Mouse (Mus musculus): Measurements from ENCODE around the gene Slc22a29. TPM values are rescaled to one million over a fixed set of nuclear protein-coding genes. Genes with fewer than 3 reads are reported as not detected.
A peak's percentile ranks its signal among the peaks of the same experiment; 100 is the strongest.
"Not testable (repeated sequence)": the region's sequence is repeated elsewhere in the genome, so short reads cannot be mapped to it uniquely, and the experiment has no call there.

The Slc22a29 gene
- polyA plus RNA-seq (2011; ENCODE audit: insufficient read length, low read depth, missing spikeins): not detected in 2 replicates

DNA sequence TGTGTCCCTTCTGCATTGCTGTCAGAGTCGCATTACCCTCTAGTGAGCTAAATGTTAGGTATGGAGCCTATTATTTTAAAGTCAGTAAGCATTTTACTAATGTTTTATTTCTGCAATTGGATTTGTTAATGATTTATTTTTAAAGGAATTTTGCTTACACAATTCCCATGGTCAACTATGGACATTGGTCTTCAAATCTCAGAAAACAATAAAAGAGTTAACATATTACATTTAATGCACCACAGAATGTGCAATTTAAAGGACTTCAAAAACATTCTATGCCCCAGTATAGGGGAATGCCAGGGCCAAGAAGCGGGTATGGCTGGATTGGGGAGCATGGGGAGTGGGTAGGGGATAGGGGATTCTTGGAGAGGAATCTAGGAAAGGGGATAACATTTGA lies at the start of gene Slc22a29:
Gene Slc22a29 (minus strand): TSS at position 101 of the 400 bp plus-strand sequence.
- TF ChIP-seq POLR2A (IDR thresholded peaks at IDR 0.05; ENCODE audit: low read depth, low read length) (no peak), CTCF (IDR thresholded peaks at IDR 0.05; ENCODE audit: borderline replicate concordance, insufficient read depth, low read length) (no peak)
- H3K4me1 ChIP-seq (ENCODE audit: control insufficient read depth, insufficient read depth, low read length): no peaks in the 10 kb centered on the region
- no peak within 1 kb of the TSS for H3K4me3 ChIP-seq (ENCODE audit: insufficient read depth, low read length)

DNA sequence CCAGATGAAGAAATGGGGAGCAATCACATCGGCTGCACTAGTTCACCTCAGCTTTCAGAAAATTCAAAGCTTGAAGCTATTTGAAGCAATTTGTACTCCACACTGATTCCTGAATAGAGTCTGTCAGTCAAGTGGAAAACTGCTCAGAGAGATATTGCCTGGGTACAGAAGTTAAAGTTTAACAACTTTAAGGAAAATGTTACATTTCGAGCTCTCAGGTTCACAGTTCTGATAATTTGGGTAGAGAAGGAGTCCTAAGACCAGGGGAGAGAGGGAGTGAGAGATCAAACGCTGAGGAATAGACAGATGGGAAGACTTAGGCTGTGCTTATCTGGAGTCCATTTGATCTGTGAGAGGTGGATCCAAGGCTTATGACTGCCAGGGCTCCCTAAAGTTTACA lies 46.6 kb upstream of the Slc22a29 start:
- TF ChIP-seq CTCF (IDR thresholded peaks at IDR 0.05; ENCODE audit: borderline replicate concordance, insufficient read depth, low read length) (no peak), POLR2A (IDR thresholded peaks at IDR 0.05; ENCODE audit: low read depth, low read length) (no peak)
- H3K4me1 ChIP-seq (ENCODE audit: control insufficient read depth, insufficient read depth, low read length): no peaks in the 10 kb centered on the region
- H3K4me3 ChIP-seq (ENCODE audit: insufficient read depth, low read length): no peak overlapping the region
- H3K27ac ChIP-seq (ENCODE audit: insufficient read depth, low read length): no peak overlapping the region

More for the DNA sequence above, at the start of gene Slc22a29:
- no peak within 1 kb of the TSS for H3K27ac ChIP-seq (ENCODE audit: insufficient read depth, low read length)

DNA sequence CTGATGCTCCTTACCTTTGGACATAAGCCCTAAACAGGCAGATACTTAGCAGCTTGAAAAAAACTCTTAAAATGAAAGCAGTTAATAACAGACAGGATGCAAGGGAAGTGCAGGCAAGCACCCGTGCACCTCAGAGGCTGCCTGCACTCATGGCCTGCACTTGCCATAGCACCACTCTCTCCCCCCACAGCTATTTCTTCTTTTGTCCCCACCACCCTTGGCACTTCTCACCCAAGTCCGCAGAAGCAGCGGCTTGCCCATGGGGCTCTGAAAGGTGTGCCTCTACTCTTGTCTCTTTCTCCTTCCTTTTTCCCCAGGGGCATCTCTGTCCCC lies 34.0 kb upstream of the Slc22a29 start:
- TF ChIP-seq CTCF (IDR thresholded peaks at IDR 0.05; ENCODE audit: borderline replicate concordance, insufficient read depth, low read length) (no peak), POLR2A (IDR thresholded peaks at IDR 0.05; ENCODE audit: low read depth, low read length) (no peak)
- Histone ChIP-seq H3K4me3 (ENCODE audit: insufficient read depth, low read length) (peak overlapping the region; percentile 50), H3K27ac (ENCODE audit: insufficient read depth, low read length) (no peak overlapping the region)

DNA sequence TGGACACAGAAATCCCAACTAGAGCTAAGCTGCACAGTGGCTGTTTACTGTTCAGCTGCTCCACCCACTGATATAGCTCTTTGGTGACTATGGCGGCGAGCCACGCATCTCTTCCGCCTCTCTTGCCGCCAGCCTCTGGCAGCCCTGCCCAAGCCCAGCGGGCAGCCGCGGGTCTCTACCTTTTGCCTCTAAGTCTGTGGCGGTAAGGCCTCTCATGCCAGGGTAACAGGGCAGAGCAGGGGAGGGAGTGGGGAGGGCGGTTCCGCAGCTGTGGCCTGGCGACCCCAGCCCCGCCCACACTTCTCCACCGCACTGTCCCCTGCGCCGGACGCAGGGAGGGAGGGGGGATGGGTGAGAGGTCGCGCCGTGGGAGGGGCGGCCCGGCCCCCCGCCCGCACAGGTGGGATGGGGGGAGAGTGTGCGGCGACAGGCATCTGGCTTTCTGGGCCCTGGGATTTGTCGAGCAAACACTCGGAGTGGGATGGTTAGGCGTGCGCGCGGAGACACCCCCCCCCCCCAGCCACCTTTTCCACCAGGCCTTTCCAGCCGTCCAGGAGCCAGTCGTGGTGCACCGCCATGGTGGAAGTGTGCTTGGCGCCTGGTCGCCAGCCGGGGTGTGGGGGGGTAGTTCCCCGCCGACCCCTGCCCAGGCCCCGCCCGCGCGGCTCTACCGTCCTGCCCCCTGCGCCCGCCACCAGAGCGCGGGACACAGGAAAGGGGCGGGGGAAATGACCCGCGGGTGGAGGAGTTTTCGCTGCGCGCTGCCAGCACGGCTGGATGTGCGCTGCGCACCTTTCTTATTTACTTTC lies 33.4 kb upstream of the Slc22a29 start:
- Histone ChIP-seq H3K4me1 (ENCODE audit: control insufficient read depth, insufficient read depth, low read length) (no peaks in the 10 kb centered on the region), H3K4me3 (ENCODE audit: insufficient read depth, low read length) (peak overlapping the region; percentile 50), H3K27ac (ENCODE audit: insufficient read depth, low read length) (no peak overlapping the region)
- no peak for TF ChIP-seq CTCF (IDR thresholded peaks at IDR 0.05; ENCODE audit: borderline replicate concordance, insufficient read depth, low read length)
- no peak for TF ChIP-seq POLR2A (IDR thresholded peaks at IDR 0.05; ENCODE audit: low read depth, low read length)

More for the DNA sequence above, 34.0 kb upstream of the Slc22a29 start:
- H3K4me1 ChIP-seq (ENCODE audit: control insufficient read depth, insufficient read depth, low read length): no peaks in the 10 kb centered on the region

DNA sequence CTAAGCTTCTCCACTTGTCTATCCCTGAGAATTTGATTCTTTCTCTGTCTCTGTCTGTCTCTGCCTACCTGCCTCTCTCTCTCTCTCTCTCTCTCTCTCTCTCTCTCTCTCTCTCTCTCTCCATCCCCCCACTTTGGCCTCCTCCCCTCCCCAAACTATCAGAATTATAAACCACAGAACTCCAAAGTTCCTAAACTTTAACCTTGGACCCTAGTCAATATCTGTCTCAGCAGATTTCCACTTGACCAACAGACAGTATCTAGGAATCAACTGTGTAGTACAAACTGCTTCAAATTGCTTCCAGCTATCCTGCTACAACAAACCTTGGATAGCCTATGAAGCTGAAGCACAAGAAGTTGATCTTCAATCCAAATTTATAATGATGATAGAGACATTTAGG lies 10.2 kb upstream of the Slc22a29 start:
- Histone ChIP-seq H3K4me1 (ENCODE audit: control insufficient read depth, insufficient read depth, low read length) (no peaks in the 10 kb centered on the region), H3K27ac (ENCODE audit: insufficient read depth, low read length) (no peak overlapping the region), H3K4me3 (ENCODE audit: insufficient read depth, low read length) (no peak overlapping the region)
- TF ChIP-seq CTCF (IDR thresholded peaks at IDR 0.05; ENCODE audit: borderline replicate concordance, insufficient read depth, low read length) (no peak), POLR2A (IDR thresholded peaks at IDR 0.05; ENCODE audit: low read depth, low read length) (no peak)

DNA sequence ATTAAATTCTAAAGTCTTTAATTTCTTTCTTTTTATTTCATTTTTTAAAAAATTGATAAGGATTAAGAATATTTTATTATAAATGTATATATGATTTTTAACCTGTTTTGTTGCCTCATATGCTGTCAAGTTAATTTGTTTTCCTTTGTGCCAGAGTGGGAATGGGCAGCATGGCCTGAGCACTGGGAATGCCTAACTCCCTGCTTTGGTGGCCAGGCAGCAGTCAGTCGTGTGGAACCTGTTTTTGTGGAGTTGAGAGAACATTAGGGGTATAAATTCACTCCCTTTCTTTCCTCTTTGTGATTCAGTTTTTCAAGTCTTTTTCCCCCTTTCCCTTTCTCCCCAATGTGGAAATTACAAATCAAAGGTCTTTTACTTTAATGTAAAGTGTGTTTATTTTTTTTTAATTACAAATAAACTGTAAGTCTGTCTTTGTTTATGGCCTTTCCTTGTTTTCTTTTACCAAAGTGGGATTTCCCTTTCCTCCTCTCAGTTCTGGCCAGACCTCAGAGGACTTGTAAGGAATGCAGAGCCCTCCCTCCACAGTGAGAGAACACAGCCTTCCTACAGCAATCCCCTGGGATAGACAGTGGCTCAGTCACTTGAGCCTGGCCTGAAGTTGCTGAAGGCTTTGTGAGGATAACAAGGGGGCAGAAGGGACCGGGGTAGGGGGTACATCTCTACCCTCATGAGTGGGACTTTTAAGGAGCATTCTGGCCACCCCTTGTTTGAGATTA lies 69.7 kb downstream of the Slc22a29 start:
- TF ChIP-seq CTCF (IDR thresholded peaks at IDR 0.05; ENCODE audit: borderline replicate concordance, insufficient read depth, low read length) (no peak), POLR2A (IDR thresholded peaks at IDR 0.05; ENCODE audit: low read depth, low read length) (no peak)
- H3K4me3 ChIP-seq (ENCODE audit: insufficient read depth, low read length): no peak overlapping the region

DNA sequence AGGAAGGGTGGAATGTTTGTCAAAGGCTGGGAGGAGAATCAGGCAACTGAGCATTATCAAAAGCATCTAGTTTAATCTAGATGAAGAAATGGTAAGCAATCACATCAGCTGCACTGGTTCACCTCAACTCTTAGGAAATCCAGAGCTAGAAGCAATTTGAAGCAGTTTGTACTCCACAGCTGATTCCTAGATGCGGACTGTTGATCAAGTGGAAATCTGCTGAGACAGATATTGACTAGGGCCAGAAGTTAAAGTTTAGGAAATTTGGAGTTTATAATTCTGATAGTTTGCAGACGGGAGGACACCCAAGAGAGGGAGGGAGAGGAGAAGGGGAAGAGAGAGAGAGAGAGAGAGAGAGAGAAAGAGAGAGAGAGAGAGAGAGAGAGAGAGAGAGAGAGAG lies 76.0 kb downstream of the Slc22a29 start:
- not testable (repeated sequence) for H3K4me3 ChIP-seq (ENCODE audit: insufficient read depth, low read length); H3K27ac ChIP-seq (ENCODE audit: insufficient read depth, low read length); H3K4me1 ChIP-seq (ENCODE audit: control insufficient read depth, insufficient read depth, low read length)

More for the DNA sequence above, 69.7 kb downstream of the Slc22a29 start:
- Histone ChIP-seq H3K4me1 (ENCODE audit: control insufficient read depth, insufficient read depth, low read length) (no peaks in the 10 kb centered on the region), H3K27ac (ENCODE audit: insufficient read depth, low read length) (no peak overlapping the region)

DNA sequence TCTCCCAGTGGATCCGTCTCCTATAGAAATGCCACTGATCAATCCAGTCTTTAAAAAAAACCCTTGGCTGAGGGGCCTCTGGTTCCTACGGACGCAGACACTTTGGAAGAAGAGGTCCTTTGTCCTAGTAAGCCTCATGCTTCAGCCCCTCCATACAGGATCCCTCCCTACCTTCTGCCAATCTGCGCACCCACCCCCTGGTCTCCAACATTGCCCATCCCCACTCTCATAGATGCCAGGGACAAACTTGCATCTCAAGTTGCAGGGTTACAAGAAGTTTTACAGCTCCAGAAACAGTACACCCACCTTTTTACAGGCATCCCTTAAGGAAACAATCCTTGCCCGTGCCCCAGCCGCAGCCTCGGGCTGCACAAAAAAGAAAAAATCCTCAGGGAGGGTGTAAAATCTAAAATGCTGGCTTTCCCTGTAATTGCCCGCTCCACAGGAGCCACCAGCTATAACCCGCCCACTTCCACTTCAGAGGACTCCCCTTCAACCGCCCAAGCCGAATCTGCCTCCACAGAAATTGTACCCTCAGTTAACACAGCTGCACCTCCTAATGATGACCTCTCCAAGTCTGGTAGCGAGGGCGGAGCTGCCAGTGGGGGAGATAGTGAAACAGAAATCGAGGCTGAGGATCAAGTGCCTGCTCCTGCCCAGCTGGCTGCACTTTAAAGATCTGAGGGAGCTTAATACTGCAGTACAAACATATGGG lies 84.4 kb downstream of the Slc22a29 start:
- H3K27ac ChIP-seq (ENCODE audit: insufficient read depth, low read length); H3K4me1 ChIP-seq (ENCODE audit: control insufficient read depth, insufficient read depth, low read length): not testable (repeated sequence)

DNA sequence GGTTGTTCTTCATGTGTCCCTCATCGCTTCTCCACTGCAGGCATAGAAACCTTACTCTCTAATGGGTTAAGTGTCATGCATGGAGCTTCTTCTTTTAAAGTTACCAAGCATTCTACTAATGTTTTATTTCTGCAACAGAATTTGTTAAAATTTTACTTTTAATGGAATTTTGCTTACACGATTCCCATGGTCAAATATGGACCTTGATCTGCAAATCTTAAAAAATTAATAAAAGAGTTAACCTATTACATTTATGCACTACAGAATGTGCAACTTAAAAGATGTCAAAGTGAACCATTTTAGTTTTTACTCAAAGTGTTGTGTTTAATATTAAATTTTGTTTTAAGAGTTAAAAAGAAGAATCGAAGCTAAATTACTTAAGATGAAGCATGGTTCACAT lies 86.8 kb downstream of the Slc22a29 start, which contains the start of gene Slc22a28:
Gene Slc22a28 (minus strand): TSS at position 102 of the 400 bp plus-strand sequence.
- not testable (repeated sequence) for H3K4me3 ChIP-seq (ENCODE audit: insufficient read depth, low read length); H3K27ac ChIP-seq (ENCODE audit: insufficient read depth, low read length); H3K4me1 ChIP-seq (ENCODE audit: control insufficient read depth, insufficient read depth, low read length)

More for the DNA sequence above, 84.4 kb downstream of the Slc22a29 start:
- H3K4me3 ChIP-seq (ENCODE audit: insufficient read depth, low read length): not testable (repeated sequence)

Other genes starting within 250 kb of the Slc22a29 start
- not detected in 2 replicates for gene Slc22a28, start 86.9 kb downstream of the Slc22a29 start, polyA plus RNA-seq (2011; ENCODE audit: insufficient read length, low read depth, missing spikeins)
- gene Slc22a30, start 186.2 kb upstream of the Slc22a29 start, polyA plus RNA-seq (2011; ENCODE audit: insufficient read length, low read depth, missing spikeins): not detected in 2 replicates

Data from embryonic fibroblast, embryonic 13.5 days (primary cell).